Mouse (Mus musculus): ENCODE results near the gene Siglec1. TPM values are rescaled to one million over a fixed set of nuclear protein-coding genes. Genes with fewer than 3 reads are reported as not detected.

Siglec1 gene
- total and polyA plus RNA-seq, 2 experiments from 2014 or later: 0.28 to 0.99 TPM

GRCm38 (mm10) chr2:131025230-131025629 lies 61.3 kb downstream of the Siglec1 start:
- TF ChIP-seq CTCF (IDR thresholded peaks at IDR 0.05; ENCODE audit: low read depth): no peak
- DNase-seq (ENCODE audit: low spot score) (no peak), ATAC-seq (no peak)
- 97% methylated on average over 2 of the region's 2 CpGs for WGBS
- no peak overlapping the region for H3K4me3 ChIP-seq (ENCODE audit: low read length)
- no peak overlapping the region for H3K4me2 ChIP-seq (ENCODE audit: low read depth, low read length)
- no peaks in the 10 kb centered on the region for H3K9me3 ChIP-seq (ENCODE audit: low read length)
- H3K9ac ChIP-seq (replicated peaks; ENCODE audit: low read length): no peak overlapping the region
- no peaks in the 10 kb centered on the region; the same call in 1 of the 2 replicates for H3K4me1 ChIP-seq (ENCODE audit: insufficient read depth, low read length)
- peaks cover 46% of the 10 kb centered on the region for H3K36me3 ChIP-seq (ENCODE audit: insufficient read depth, low read length)
- no peaks in the 10 kb centered on the region for H3K27me3 ChIP-seq (ENCODE audit: insufficient read depth, low read length)
- H3K27ac ChIP-seq: no peak overlapping the region

Small RNA genes lying within 50 kb of the gene (microRNA-seq; reads per million reads assigned to microRNA genes)
- gene Mir6973b: 0 to 0.18 reads per million in 2 experiments

Other genes starting within 250 kb of the Siglec1 start
- gene 4930402H24Rik, start 180.4 kb downstream of the Siglec1 start, total RNA-seq (2014; rRNA removed): 131 and 188 TPM in 2 replicates
- gene 4930402H24Rik, start 180.4 kb downstream of the Siglec1 start, polyA plus RNA-seq (2015; fragmentation: Nextera tagmentation; extraction: Ambion mirVana): 57.2 and 57.6 TPM in 2 replicates
- gene Atrn, start 180.3 kb downstream of the Siglec1 start, total RNA-seq (2014; rRNA removed): 76.4 and 78.4 TPM in 2 replicates
- 11.2 and 12.6 TPM in 2 replicates for gene Atrn, start 180.3 kb downstream of the Siglec1 start, polyA plus RNA-seq (2015; fragmentation: Nextera tagmentation; extraction: Ambion mirVana)
- 72.6 and 83.3 TPM in 2 replicates for gene Gfra4, start 43.7 kb downstream of the Siglec1 start, total RNA-seq (2014; rRNA removed)
- 52.0 and 57.1 TPM in 2 replicates for gene Gfra4, start 43.7 kb downstream of the Siglec1 start, polyA plus RNA-seq (2015; fragmentation: Nextera tagmentation; extraction: Ambion mirVana)
- 0.72 and 1.9 TPM in 2 replicates for gene Adam33, start 23.0 kb downstream of the Siglec1 start, total RNA-seq (2014; rRNA removed)
- gene Adam33, start 23.0 kb downstream of the Siglec1 start, polyA plus RNA-seq (2015; fragmentation: Nextera tagmentation; extraction: Ambion mirVana): 1.5 and 1.8 TPM in 2 replicates
- 7.2 and 11.2 TPM in 2 replicates for gene Hspa12b, start 40.5 kb upstream of the Siglec1 start, total RNA-seq (2014; rRNA removed)
- 3.3 and 3.7 TPM in 2 replicates for gene Hspa12b, start 40.5 kb upstream of the Siglec1 start, polyA plus RNA-seq (2015; fragmentation: Nextera tagmentation; extraction: Ambion mirVana)
- not detected in 2 replicates for gene Gm11037, start 46.7 kb upstream of the Siglec1 start, total RNA-seq (2014; rRNA removed)
- gene Gm11037, start 46.7 kb upstream of the Siglec1 start, polyA plus RNA-seq (2015; fragmentation: Nextera tagmentation; extraction: Ambion mirVana): not detected in 2 replicates
- gene 1700037H04Rik, start 73.3 kb upstream of the Siglec1 start, total RNA-seq (2014; rRNA removed): 155 and 157 TPM in 2 replicates
- 76.0 and 79.3 TPM in 2 replicates for gene 1700037H04Rik, start 73.3 kb upstream of the Siglec1 start, polyA plus RNA-seq (2015; fragmentation: Nextera tagmentation; extraction: Ambion mirVana)
- 106 and 112 TPM in 2 replicates for gene Cenpb, start 93.3 kb upstream of the Siglec1 start, total RNA-seq (2014; rRNA removed)
- gene Cenpb, start 93.3 kb upstream of the Siglec1 start, polyA plus RNA-seq (2015; fragmentation: Nextera tagmentation; extraction: Ambion mirVana): 12.8 and 14.4 TPM in 2 replicates
- gene Cdc25b, start 100.2 kb upstream of the Siglec1 start, total RNA-seq (2014; rRNA removed): 18.2 TPM in 2 replicates
- gene Cdc25b, start 100.2 kb upstream of the Siglec1 start, polyA plus RNA-seq (2015; fragmentation: Nextera tagmentation; extraction: Ambion mirVana): 22.2 and 24.0 TPM in 2 replicates
- gene Spef1, start 100.5 kb upstream of the Siglec1 start, total RNA-seq (2014; rRNA removed): 15.5 and 17.3 TPM in 2 replicates
- 7.8 and 8.9 TPM in 2 replicates for gene Spef1, start 100.5 kb upstream of the Siglec1 start, polyA plus RNA-seq (2015; fragmentation: Nextera tagmentation; extraction: Ambion mirVana)
- 63.0 and 67.6 TPM in 2 replicates for gene Ap5s1, start 120.3 kb upstream of the Siglec1 start, total RNA-seq (2014; rRNA removed)
- gene Ap5s1, start 120.3 kb upstream of the Siglec1 start, polyA plus RNA-seq (2015; fragmentation: Nextera tagmentation; extraction: Ambion mirVana): 37.1 and 37.5 TPM in 2 replicates
- gene Mavs, start 147.3 kb upstream of the Siglec1 start, total RNA-seq (2014; rRNA removed): 11.3 and 17.4 TPM in 2 replicates
- 6.1 and 6.7 TPM in 2 replicates for gene Mavs, start 147.3 kb upstream of the Siglec1 start, polyA plus RNA-seq (2015; fragmentation: Nextera tagmentation; extraction: Ambion mirVana)
- 33.6 and 35.2 TPM in 2 replicates for gene Pank2, start 175.7 kb upstream of the Siglec1 start, total RNA-seq (2014; rRNA removed)
- 24.9 and 26.5 TPM in 2 replicates for gene Pank2, start 175.7 kb upstream of the Siglec1 start, polyA plus RNA-seq (2015; fragmentation: Nextera tagmentation; extraction: Ambion mirVana)

All from hindbrain, postnatal 0 days (tissue).